Mouse (Mus musculus): ENCODE data around the gene Mast3. TPM values are rescaled to one million over a fixed set of nuclear protein-coding genes. Genes with fewer than 3 reads are reported as not detected.

Gene Mast3
- polyA plus RNA-seq, 1 experiment = 370 TPM

DNA sequence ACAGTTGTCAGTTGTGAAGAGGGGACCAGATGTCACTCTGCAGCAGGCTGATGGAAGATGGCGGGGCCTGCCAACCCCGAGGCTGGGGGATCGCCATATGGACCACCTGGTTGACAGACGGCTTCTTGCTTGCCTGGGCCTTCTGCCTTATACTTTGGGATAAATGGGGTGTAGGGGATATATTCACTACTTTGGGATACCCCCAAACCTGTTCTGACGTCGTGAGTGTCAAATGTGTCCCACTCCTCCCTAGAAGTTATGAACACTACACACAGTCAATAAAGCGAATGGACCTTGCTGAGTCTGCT is 46.6 kb downstream of the Mast3 start:
- Histone ChIP-seq H3K36me3 (replicated peaks; ENCODE audit: low read length) (peaks cover 40% of the 10 kb centered on the region), H3K4me3 (replicated peaks) (no peak overlapping the region), H3K4me1 (peaks cover 92% of the 10 kb centered on the region), H3K27me3 (replicated peaks) (no peaks in the 10 kb centered on the region), H3K9me3 (no peaks in the 10 kb centered on the region)
- no peak for TF ChIP-seq FLI1 (IDR thresholded peaks at IDR 0.05; ENCODE audit: low read length)
- TF ChIP-seq GATA1 (IDR thresholded peaks at IDR 0.05; ENCODE audit: borderline replicate concordance, low read length) = no peak

DNA sequence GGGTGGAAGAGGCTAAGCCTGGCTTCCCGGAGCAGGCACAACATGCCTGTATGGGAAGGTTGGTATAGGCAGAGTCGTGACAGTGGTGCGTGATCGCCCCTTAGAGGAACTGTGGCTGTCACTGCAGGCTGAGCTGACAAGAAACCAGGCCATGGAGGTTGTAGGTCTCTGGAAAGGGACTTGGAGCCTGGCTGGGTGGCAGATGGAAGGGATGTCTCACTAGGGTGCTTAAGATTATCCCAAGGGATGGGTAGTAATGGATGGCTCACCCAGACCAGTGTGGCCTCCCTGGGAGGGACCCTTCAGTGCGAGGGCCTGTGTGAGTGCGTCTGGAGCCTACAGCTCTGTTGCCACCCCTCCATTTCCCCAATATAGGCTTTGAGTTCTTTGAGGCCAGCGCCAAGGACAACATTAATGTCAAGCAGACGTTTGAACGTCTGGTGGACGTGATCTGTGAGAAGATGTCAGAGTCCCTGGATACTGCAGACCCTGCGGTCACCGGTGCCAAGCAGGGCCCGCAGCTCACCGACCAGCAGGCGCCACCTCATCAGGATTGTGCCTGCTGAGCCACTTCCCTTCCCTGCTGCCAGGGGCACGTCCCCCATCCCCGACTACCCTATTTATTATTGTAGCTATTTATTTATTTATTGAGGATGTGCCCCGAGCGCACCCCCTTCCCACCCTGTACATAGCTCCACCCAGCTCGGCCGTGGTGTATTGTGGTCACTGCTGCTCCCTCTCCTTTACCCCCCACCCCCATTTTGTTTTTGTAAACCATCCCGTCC is 47.1 kb downstream of the Mast3 start:
- Histone ChIP-seq H3K9me3 (no peaks in the 10 kb centered on the region), H3K4me3 (replicated peaks) (no peak overlapping the region), H3K27me3 (replicated peaks) (no peaks in the 10 kb centered on the region), H3K4me1 (peaks cover 92% of the 10 kb centered on the region), H3K36me3 (replicated peaks; ENCODE audit: low read length) (peaks cover 40% of the 10 kb centered on the region)
- TF ChIP-seq GATA1 (IDR thresholded peaks at IDR 0.05; ENCODE audit: borderline replicate concordance, low read length) = no peak
- no peak for TF ChIP-seq FLI1 (IDR thresholded peaks at IDR 0.05; ENCODE audit: low read length)

DNA sequence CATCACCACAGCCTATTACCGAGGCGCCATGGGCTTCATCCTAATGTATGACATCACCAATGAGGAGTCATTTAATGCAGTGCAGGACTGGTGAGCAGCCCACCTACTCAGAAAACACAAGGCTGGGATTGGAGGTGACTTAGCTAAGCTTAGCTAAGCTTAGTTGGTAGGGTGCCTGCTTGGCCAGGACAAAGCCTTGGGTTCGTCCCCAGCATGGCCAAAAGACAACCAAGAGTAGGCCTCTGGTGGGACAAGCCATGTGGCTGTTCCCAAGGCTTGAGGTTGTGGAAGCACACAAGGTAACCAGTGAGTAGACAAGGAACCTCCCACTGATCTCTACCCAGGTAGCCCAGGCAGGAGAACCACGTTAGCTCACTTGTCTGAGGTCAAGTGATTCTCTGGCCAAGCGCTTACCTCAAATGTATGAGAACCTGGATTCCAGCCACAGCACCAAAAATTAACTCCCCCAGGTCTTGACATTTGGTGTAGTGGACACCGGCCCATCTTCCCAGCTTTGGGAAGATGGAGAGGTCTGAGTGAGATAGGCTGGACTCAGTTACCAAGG is 48.3 kb downstream of the Mast3 start:
- TF ChIP-seq FLI1 (IDR thresholded peaks at IDR 0.05; ENCODE audit: low read length) (no peak), GATA1 (IDR thresholded peaks at IDR 0.05; ENCODE audit: borderline replicate concordance, low read length) (no peak)
- H3K4me1 ChIP-seq = peaks cover 90% of the 10 kb centered on the region
- no peak overlapping the region for H3K4me3 ChIP-seq (replicated peaks)
- H3K36me3 ChIP-seq (replicated peaks; ENCODE audit: low read length) = peaks cover 40% of the 10 kb centered on the region
- no peaks in the 10 kb centered on the region for H3K27me3 ChIP-seq (replicated peaks)
- no peaks in the 10 kb centered on the region for H3K9me3 ChIP-seq

DNA sequence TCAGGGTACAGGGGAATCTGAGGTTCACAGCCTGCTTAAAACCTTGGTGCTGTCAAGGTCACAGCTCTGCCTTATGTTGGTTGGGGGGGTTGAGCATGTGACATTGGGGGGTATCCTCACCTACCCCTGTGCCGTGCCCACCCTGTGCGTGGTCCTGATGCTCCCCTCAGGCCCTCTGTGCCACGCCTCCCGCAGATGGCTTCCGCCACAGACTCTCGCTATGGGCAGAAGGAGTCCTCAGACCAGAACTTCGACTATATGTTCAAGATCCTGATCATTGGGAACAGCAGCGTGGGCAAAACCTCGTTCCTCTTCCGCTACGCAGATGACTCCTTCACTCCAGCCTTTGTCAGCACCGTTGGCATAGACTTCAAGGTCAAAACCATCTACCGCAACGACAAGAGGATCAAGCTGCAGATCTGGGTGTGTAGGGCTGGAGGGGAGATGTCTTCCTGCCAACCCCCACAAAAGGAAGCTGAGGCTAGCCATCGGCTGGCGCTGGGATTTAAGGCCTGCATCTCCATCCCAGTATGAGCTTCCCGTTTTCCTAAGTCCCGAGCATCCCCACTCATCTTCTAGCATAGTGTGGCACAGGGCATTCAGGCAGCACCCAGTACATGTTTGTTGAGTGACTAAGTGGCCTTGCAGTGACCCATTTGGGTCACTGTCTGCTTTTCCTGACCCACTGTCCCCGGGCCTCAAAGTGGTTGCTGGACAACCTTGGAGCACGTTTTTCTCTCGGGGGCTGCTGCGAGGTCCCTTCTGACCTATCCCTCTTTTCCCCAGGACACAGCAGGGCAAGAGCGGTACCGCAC is 49.0 kb downstream of the Mast3 start:
- Histone ChIP-seq H3K4me3 (replicated peaks) (peak overlapping the region; percentile 93), H3K36me3 (replicated peaks; ENCODE audit: low read length) (peaks cover 40% of the 10 kb centered on the region), H3K27me3 (replicated peaks) (no peaks in the 10 kb centered on the region), H3K9me3 (no peaks in the 10 kb centered on the region), H3K4me1 (peaks cover 85% of the 10 kb centered on the region)
- TF ChIP-seq FLI1 (IDR thresholded peaks at IDR 0.05; ENCODE audit: low read length) = no peak
- TF ChIP-seq GATA1 (IDR thresholded peaks at IDR 0.05; ENCODE audit: borderline replicate concordance, low read length) = no peak

DNA sequence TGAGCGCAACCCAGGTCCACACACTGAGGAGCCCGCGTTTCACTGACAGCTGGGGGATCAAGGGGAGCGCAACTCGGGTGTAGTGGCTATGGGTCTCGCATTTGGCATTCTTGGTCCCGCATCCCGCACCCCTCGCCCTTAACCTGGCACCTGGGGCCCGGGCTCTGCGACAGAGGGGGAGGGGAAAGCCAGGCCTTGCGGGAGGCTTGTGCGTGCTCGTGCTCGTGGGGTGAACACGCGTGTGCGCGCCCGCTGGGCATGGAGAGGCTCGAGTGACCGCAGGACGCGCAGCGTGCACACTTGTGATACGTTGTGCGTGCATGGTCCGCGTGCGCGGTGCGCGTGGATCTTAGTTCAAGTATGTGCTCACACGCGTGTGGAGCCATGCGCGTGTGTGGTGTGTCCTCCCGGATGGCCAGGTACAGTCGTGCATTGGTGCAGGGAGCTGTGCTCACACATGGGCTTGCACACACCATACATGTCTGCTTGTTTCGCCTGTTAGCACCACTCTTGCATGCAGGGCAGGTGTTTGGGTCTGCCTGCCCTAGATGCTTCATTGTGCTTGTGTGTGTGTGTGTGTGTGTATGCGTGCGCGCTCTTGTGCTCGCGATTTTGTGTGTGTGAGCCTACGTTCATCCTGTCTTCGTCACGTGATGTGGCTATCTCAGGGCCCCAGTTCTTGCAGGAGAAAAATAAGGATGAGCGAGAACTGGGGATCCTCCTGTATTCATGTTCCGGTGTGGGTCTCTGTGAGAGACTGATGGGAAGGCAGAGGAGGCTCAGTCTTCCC is 49.8 kb downstream of the Mast3 start:
- Histone ChIP-seq H3K9me3 (no peaks in the 10 kb centered on the region), H3K36me3 (replicated peaks; ENCODE audit: low read length) (peaks cover 40% of the 10 kb centered on the region), H3K4me3 (replicated peaks) (peak overlapping the region; percentile 93), H3K27me3 (replicated peaks) (peaks cover 5% of the 10 kb centered on the region), H3K4me1 (peaks cover 81% of the 10 kb centered on the region)
- TF ChIP-seq FLI1 (IDR thresholded peaks at IDR 0.05; ENCODE audit: low read length) (no peak), GATA1 (IDR thresholded peaks at IDR 0.05; ENCODE audit: borderline replicate concordance, low read length) (no peak)

DNA sequence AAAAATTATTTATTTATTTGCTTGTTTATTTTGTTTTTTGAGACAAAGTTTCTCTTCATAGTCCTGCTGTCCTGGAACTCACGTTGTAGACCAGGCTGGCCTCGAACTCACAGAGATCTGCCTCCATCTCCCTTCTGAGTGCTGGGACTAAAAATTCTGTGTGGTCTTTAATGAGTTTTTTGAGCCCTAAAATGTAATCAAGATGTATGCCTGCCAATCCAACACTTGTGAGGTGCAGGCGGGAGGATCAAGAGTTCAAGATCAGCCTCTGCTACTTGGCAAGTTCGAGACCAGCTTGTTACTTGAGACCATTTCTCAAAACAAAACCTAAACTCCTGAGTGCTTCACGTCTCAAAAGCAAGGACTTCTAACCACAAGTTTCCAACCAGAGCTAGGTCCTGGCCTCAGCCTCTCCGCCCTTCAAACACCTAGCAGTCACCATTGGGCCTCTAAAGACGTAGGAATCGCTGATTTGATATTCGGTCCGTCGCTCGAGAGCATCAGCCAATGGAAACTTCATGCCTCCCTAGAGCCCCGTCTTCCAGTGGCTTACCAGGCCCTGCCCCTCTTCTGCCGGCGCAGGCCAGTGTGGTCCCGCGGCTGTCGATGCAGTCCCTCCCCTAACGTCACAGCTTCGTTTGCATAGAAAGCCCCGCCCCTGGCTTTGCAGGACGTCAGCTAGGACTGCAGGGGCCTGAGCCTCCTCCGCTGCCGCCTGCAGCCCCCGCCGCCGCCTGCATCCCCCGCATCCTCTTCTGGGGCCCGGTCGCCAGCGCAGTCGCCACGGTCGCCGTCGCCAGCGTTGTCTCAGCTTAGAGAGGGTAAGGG is 50.6 kb downstream of the Mast3 start, which contains the start of gene Rab3a:
Rab3a (plus strand) TSS at position 637 of the 828 bp plus-strand sequence.
- TF ChIP-seq FLI1 (IDR thresholded peaks at IDR 0.05; ENCODE audit: low read length) (no peak), GATA1 (IDR thresholded peaks at IDR 0.05; ENCODE audit: borderline replicate concordance, low read length) (no peak)
- Histone ChIP-seq H3K4me1 (peaks cover 72% of the 10 kb centered on the region), H3K4me3 (replicated peaks) (peak within 1 kb of the TSS; percentile 93), H3K27me3 (replicated peaks) (peaks cover 13% of the 10 kb centered on the region), H3K9me3 (no peaks in the 10 kb centered on the region), H3K36me3 (replicated peaks; ENCODE audit: low read length) (peaks cover 37% of the 10 kb centered on the region)

DNA sequence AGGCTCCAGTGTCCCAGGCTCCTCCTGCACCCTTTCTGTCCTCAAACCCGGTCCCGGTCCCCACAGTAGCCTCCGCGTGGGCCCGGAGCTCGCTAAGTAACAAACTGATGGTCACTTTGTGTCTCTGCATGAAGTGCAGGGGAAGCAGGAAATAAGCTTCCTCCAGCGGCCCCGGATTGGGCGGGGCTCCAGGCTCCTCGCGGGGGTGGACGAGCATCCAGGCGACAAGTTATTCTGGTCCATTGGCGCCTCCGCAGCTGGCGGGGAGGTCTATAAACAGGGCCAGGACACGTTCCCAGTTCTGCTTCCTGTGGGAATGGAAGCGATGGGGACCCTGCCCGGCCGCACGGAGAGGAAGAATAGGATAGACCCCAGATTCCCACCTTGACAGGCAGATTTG is 51.7 kb downstream of the Mast3 start:
- peak overlapping the region; percentile 87 for H3K4me3 ChIP-seq (replicated peaks)
- no peaks in the 10 kb centered on the region for H3K9me3 ChIP-seq
- TF ChIP-seq FLI1 (IDR thresholded peaks at IDR 0.05; ENCODE audit: low read length) (no peak), GATA1 (IDR thresholded peaks at IDR 0.05; ENCODE audit: borderline replicate concordance, low read length) (no peak)
- peaks cover 27% of the 10 kb centered on the region for H3K36me3 ChIP-seq (replicated peaks; ENCODE audit: low read length)
- H3K4me1 ChIP-seq = peaks cover 61% of the 10 kb centered on the region
- peaks cover 24% of the 10 kb centered on the region for H3K27me3 ChIP-seq (replicated peaks)

DNA sequence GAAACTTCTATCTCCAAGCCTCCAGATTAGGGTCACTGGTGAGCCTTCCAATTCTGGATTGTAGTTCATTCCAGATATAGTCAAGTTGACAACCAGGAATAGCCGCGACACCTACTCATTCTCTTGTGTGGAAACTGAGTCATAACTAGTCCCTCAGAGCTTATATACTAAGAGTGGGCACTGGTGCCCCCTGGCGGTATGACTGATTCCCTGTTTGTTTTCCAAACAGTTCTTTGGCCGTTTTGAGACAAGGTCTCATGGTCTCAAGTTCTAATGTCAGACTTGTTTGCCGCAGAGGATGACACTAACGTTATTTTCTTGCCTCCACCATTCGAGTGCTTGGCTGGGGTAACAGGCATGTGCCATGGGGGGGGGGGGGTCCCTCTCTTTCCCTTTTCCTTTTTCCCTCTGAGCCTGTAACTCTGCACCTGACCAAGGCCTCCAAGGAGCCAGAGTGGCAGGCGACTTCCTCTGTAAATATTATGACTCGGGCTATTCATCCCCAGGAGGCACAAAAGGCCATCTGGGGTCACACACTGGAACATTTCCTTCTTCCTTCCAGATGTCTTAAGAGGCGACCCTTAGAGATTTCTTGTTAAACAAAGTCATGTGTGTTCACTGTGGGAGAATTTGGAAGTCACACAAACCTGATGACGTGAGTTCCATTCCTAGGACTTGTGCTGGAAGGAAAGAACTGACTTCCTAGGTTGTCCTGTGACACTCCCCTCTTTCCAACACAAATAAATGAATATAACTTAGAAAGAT is 52.7 kb downstream of the Mast3 start:
- Histone ChIP-seq H3K36me3 (replicated peaks; ENCODE audit: low read length) (peaks cover 17% of the 10 kb centered on the region), H3K27me3 (replicated peaks) (peaks cover 34% of the 10 kb centered on the region), H3K4me1 (peaks cover 55% of the 10 kb centered on the region), H3K9me3 (no peaks in the 10 kb centered on the region), H3K4me3 (replicated peaks) (peak overlapping the region; percentile 87)
- no peak for TF ChIP-seq FLI1 (IDR thresholded peaks at IDR 0.05; ENCODE audit: low read length)
- no peak for TF ChIP-seq GATA1 (IDR thresholded peaks at IDR 0.05; ENCODE audit: borderline replicate concordance, low read length)

All from megakaryocyte, embryonic 14.5 days (primary cell).